Mouse (Mus musculus): ENCODE results near the gene Mto1. TPM values are rescaled to one million over a fixed set of nuclear protein-coding genes. Genes with fewer than 3 reads are reported as not detected.
"Not testable (repeated sequence)": the region's sequence is repeated elsewhere in the genome, so short reads cannot be mapped to it uniquely, and the experiment has no call there.

The Mto1 gene
- polyA plus RNA-seq, 1 experiment, result 1.1 TPM

GRCm38 (mm10) chr9:78480706-78481358, 32.8 kb downstream of the Mto1 start:
- H3K36me3 ChIP-seq (ENCODE audit: control insufficient read depth), result peaks cover 49% of the 10 kb centered on the region
- peaks cover 41% of the 10 kb centered on the region for H3K4me1 ChIP-seq (ENCODE audit: control insufficient read depth)
- no peaks in the 10 kb centered on the region for H3K27me3 ChIP-seq (ENCODE audit: control insufficient read depth)
- H3K4me3 ChIP-seq (replicated peaks), result peak overlapping the region; percentile 87
- TF ChIP-seq GATA1 (IDR thresholded peaks at IDR 0.05; ENCODE audit: low read length) (no peak), TAL1 (IDR thresholded peaks at IDR 0.05; ENCODE audit: low read length) (no peak)
- no peaks in the 10 kb centered on the region for H3K9me3 ChIP-seq (ENCODE audit: control insufficient read depth, low read length)

GRCm38 (mm10) chr9:78481423-78482331, 33.7 kb downstream of the Mto1 start:
- no peaks in the 10 kb centered on the region for H3K9me3 ChIP-seq (ENCODE audit: control insufficient read depth, low read length)
- peaks cover 41% of the 10 kb centered on the region for H3K4me1 ChIP-seq (ENCODE audit: control insufficient read depth)
- H3K27me3 ChIP-seq (ENCODE audit: control insufficient read depth), result no peaks in the 10 kb centered on the region
- no peak for TF ChIP-seq TAL1 (IDR thresholded peaks at IDR 0.05; ENCODE audit: low read length)
- no peak for TF ChIP-seq GATA1 (IDR thresholded peaks at IDR 0.05; ENCODE audit: low read length)
- H3K4me3 ChIP-seq (replicated peaks), result peak overlapping the region; percentile 87
- peaks cover 42% of the 10 kb centered on the region for H3K36me3 ChIP-seq (ENCODE audit: control insufficient read depth)

- no peaks in the 10 kb centered on the region for H3K9me3 ChIP-seq (ENCODE audit: control insufficient read depth, low read length)
- TF ChIP-seq TAL1 (IDR thresholded peaks at IDR 0.05; ENCODE audit: low read length) (no peak), GATA1 (IDR thresholded peaks at IDR 0.05; ENCODE audit: low read length) (no peak)
- H3K27me3 ChIP-seq (ENCODE audit: control insufficient read depth), result peaks cover under 1% of the 10 kb centered on the region; the same call in 1 of the 2 replicates
- H3K36me3 ChIP-seq (ENCODE audit: control insufficient read depth), result peaks cover 35% of the 10 kb centered on the region
- peak overlapping the region; percentile 87 for H3K4me3 ChIP-seq (replicated peaks)
- H3K4me1 ChIP-seq (ENCODE audit: control insufficient read depth), result peaks cover 38% of the 10 kb centered on the region
Measured at GRCm38 (mm10) chr9:78482386-78482785, 34.4 kb downstream of the Mto1 start.

- peaks cover 16% of the 10 kb centered on the region for H3K27me3 ChIP-seq (ENCODE audit: control insufficient read depth)
- H3K4me1 ChIP-seq (ENCODE audit: control insufficient read depth), result peaks cover 26% of the 10 kb centered on the region
Measured at GRCm38 (mm10) chr9:78484660-78485059, 36.7 kb downstream of the Mto1 start.

GRCm38 (mm10) chr9:78488021-78488420, 40.0 kb downstream of the Mto1 start:
- H3K4me3 ChIP-seq (replicated peaks); H3K4me1 ChIP-seq (ENCODE audit: control insufficient read depth); H3K36me3 ChIP-seq (ENCODE audit: control insufficient read depth); H3K9me3 ChIP-seq (ENCODE audit: control insufficient read depth, low read length): not testable (repeated sequence)
- H3K27me3 ChIP-seq (ENCODE audit: control insufficient read depth), result peaks cover 18% of the 10 kb centered on the region

More at GRCm38 (mm10) chr9:78484660-78485059, 36.7 kb downstream of the Mto1 start:
- Histone ChIP-seq H3K4me3 (replicated peaks) (no peak overlapping the region), H3K36me3 (ENCODE audit: control insufficient read depth) (peaks cover 14% of the 10 kb centered on the region), H3K9me3 (ENCODE audit: control insufficient read depth, low read length) (no peaks in the 10 kb centered on the region)
- TF ChIP-seq TAL1 (IDR thresholded peaks at IDR 0.05; ENCODE audit: low read length), result no peak

- TF ChIP-seq GATA1 (IDR thresholded peaks at IDR 0.05; ENCODE audit: low read length) (no peak), TAL1 (IDR thresholded peaks at IDR 0.05; ENCODE audit: low read length) (no peak)
Measured at GRCm38 (mm10) chr9:78488890-78489420, 40.9 kb downstream of the Mto1 start, which contains the start of gene Eef1a1. TSS of gene Eef1a1 (minus strand) at chr9:78489151.

GRCm38 (mm10) chr9:78491169-78491568, 43.2 kb downstream of the Mto1 start:
- H3K4me1 ChIP-seq (ENCODE audit: control insufficient read depth), result peaks cover 3% of the 10 kb centered on the region; the same call in 1 of the 2 replicates
- no peak for TF ChIP-seq GATA1 (IDR thresholded peaks at IDR 0.05; ENCODE audit: low read length)
- no peak for TF ChIP-seq TAL1 (IDR thresholded peaks at IDR 0.05; ENCODE audit: low read length)
- H3K9me3 ChIP-seq (ENCODE audit: control insufficient read depth, low read length), result no peaks in the 10 kb centered on the region
- no peaks in the 10 kb centered on the region for H3K36me3 ChIP-seq (ENCODE audit: control insufficient read depth)
- H3K27me3 ChIP-seq (ENCODE audit: control insufficient read depth), result peaks cover 20% of the 10 kb centered on the region
- H3K4me3 ChIP-seq (replicated peaks), result no peak overlapping the region

More at GRCm38 (mm10) chr9:78488890-78489420, 40.9 kb downstream of the Mto1 start, which contains the start of gene Eef1a1:
- H3K36me3 ChIP-seq (ENCODE audit: control insufficient read depth), result no peaks in the 10 kb centered on the region
- no peaks in the 10 kb centered on the region for H3K9me3 ChIP-seq (ENCODE audit: control insufficient read depth, low read length)
- H3K4me1 ChIP-seq (ENCODE audit: control insufficient read depth), result peaks cover 3% of the 10 kb centered on the region; the same call in 1 of the 2 replicates
- peak within 1 kb of the TSS; percentile 38 for H3K4me3 ChIP-seq (replicated peaks)
- peaks cover 18% of the 10 kb centered on the region for H3K27me3 ChIP-seq (ENCODE audit: control insufficient read depth)

- Histone ChIP-seq H3K27me3 (ENCODE audit: control insufficient read depth) (peaks cover 20% of the 10 kb centered on the region), H3K4me3 (replicated peaks) (no peak overlapping the region), H3K4me1 (ENCODE audit: control insufficient read depth) (peaks cover 3% of the 10 kb centered on the region; the same call in 1 of the 2 replicates), H3K36me3 (ENCODE audit: control insufficient read depth) (no peaks in the 10 kb centered on the region), H3K9me3 (ENCODE audit: control insufficient read depth, low read length) (no peaks in the 10 kb centered on the region)
- no peak for TF ChIP-seq TAL1 (IDR thresholded peaks at IDR 0.05; ENCODE audit: low read length)
- no peak for TF ChIP-seq GATA1 (IDR thresholded peaks at IDR 0.05; ENCODE audit: low read length)
Measured at GRCm38 (mm10) chr9:78492254-78492653, 44.2 kb downstream of the Mto1 start.

GRCm38 (mm10) chr9:78493171-78493570, 45.2 kb downstream of the Mto1 start:
- Histone ChIP-seq H3K4me1 (ENCODE audit: control insufficient read depth) (peaks cover 3% of the 10 kb centered on the region; the same call in 1 of the 2 replicates), H3K9me3 (ENCODE audit: control insufficient read depth, low read length) (no peaks in the 10 kb centered on the region), H3K27me3 (ENCODE audit: control insufficient read depth) (peaks cover 15% of the 10 kb centered on the region), H3K36me3 (ENCODE audit: control insufficient read depth) (no peaks in the 10 kb centered on the region), H3K4me3 (replicated peaks) (no peak overlapping the region)
- TF ChIP-seq GATA1 (IDR thresholded peaks at IDR 0.05; ENCODE audit: low read length), result no peak
- TF ChIP-seq TAL1 (IDR thresholded peaks at IDR 0.05; ENCODE audit: low read length), result no peak

All from erythroblast, embryonic 14.5 days (primary cell).